Mouse (Mus musculus): ENCODE data around the gene Pdzk1.

- TF ChIP-seq CTCF (IDR thresholded peaks at IDR 0.05; ENCODE audit: extremely low read depth, insufficient read depth, low read length) = no peak
- TF ChIP-seq POLR2A (IDR thresholded peaks at IDR 0.05; ENCODE audit: extremely low read depth, insufficient read depth, low read length) = no peak
Measured at GRCm38 (mm10) chr3:96838996-96839645, 10.0 kb downstream of the Pdzk1 start.
